Mouse (Mus musculus): ENCODE data around the gene Trim5.

- no peak for TF ChIP-seq CTCF (IDR thresholded peaks at IDR 0.05; ENCODE audit: borderline replicate concordance, insufficient read depth, low read depth, low read length)
- no peak for TF ChIP-seq POLR2A (IDR thresholded peaks at IDR 0.05; ENCODE audit: borderline replicate concordance, insufficient read depth, low read length)
Observed at GRCm38 (mm10) chr7:104322028-104322427, 34.1 kb upstream of the Trim5 start.

Data from cerebellum, adult 2 months (tissue).